Mouse (Mus musculus): ENCODE results near the gene Atad2b.

- TF ChIP-seq CTCF (IDR thresholded peaks at IDR 0.05; ENCODE audit: low read depth) (no peak), EP300 (IDR thresholded peaks at IDR 0.05; ENCODE audit: low read depth) (no peak)
Measured at GRCm38 (mm10) chr12:5005338-5005737, 88.2 kb downstream of the Atad2b start.
